Mouse (Mus musculus): ENCODE measurements around the gene Rtn4.
A peak's percentile ranks its signal among the peaks of the same experiment; 100 is the strongest.
"Not testable (repeated sequence)": the region's sequence is repeated elsewhere in the genome, so short reads cannot be mapped to it uniquely, and the experiment has no call there.

Gene Rtn4

GRCm38 (mm10) chr11:29692683-29693272, at the start of gene Rtn4:
Gene Rtn4, plus strand, starts transcription at chr11:29692947.
- DNase-seq (ENCODE audit: low spot score): peak; percentile 97

DNA sequence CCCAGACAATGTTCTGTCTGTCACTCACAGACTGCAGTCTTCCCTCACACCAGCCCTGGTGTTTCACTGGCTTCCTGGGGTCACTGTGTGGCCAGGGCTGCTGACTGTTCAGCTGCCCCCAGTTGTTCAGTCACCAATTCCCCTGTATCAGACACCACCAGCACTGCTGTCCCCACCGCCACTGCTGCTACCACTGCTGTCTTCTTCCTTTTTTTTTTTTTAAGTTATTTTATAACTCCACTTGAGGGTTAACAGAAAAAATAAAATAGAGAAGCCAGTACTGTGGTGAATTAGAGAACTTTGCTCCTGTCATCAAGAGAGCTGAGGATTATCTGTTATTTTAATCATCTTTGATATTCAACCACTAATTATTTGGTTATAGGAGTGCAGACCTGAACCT, 48.3 kb upstream of the Rtn4 start:
- no peak for DNase-seq (ENCODE audit: low spot score)

- DNase-seq (ENCODE audit: low spot score): no peak
Observed at GRCm38 (mm10) chr11:29645411-29646066, 47.2 kb upstream of the Rtn4 start.

DNA sequence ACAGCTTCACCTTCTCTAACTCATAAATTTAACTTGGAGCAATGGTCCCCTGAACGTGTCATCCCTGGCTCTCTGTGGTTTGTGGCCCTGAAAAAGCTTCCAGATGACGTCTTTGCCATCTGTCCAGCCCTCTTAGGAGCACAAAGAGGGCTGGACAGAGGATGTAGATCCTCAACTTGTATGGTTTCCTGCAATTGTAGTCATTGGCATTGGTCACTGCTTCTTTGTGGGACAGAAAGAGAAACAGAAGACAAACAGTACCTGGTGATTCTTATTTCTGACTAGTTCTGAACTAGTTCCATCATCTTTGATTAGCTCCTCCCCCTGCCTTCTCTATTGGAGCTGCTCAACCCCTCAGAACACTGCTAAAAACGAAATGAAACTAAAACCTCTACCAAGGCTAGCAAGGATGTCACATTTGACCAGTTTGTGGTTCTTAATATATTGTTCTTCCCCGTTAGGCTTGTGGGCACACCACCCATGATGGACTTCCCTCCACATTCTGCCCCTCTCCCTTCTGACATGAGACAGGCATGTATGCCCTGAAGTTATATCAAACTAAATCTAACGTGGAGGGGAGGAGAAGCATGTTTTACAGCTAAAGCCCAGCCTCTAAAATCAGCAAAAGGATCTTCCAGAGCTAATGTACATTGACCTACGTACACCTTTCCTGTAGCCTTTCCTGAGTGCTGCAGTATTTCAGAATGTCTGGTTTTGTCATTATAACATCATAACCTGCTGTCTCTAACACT, 45.0 kb upstream of the Rtn4 start:
- DNase-seq (ENCODE audit: low spot score): no peak

GRCm38 (mm10) chr11:29655381-29655780, 37.4 kb upstream of the Rtn4 start:
- not testable (repeated sequence) for DNase-seq (ENCODE audit: low spot score)

DNA sequence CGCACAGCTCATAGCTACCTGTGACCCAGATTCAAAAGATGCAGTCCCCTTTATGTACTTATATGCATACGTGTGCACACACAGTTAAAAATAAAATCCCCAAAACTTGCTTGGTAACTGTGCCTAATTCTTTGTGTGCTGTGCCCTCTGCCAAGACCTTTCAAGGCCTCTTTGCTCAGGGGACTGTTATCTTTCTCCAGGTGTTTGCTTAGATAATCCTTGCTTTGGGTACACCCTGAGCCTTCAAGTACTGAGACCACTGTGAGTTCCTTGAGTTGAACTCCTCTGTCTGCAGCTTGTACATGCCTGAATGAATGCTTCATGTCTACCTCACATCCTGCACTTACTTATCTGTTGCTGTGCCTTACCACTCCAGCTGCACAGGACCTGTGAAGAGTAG, 32.0 kb upstream of the Rtn4 start:
- no peak for DNase-seq (ENCODE audit: low spot score)

DNA sequence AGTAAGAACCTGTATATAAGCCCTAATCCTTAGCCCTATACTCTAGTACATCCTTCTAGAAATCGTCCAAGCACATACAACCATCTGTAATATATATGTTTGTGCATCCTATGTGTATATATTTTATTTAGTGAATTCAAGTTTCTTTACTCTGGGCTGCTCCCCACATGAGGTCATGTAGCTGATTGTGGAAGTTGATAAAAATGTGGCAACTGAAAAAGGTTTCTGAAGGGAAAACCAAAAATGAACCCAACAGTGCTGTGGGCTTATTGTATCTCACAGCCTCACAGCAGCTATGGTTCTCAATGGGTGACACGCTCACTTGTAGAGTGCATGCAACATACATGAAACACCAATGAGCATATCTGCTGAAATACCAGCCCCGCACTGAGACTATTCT, 25.1 kb upstream of the Rtn4 start:
- no peak for DNase-seq (ENCODE audit: low spot score)

GRCm38 (mm10) chr11:29669706-29670105, 23.0 kb upstream of the Rtn4 start:
- no peak for DNase-seq (ENCODE audit: low spot score)

GRCm38 (mm10) chr11:29673359-29673758, 19.4 kb upstream of the Rtn4 start:
- DNase-seq (ENCODE audit: low spot score): no peak

GRCm38 (mm10) chr11:29676718-29677117, 16.0 kb upstream of the Rtn4 start:
- DNase-seq (ENCODE audit: low spot score): no peak

GRCm38 (mm10) chr11:29679942-29680341, 12.8 kb upstream of the Rtn4 start:
- DNase-seq (ENCODE audit: low spot score): peak; percentile 4

DNA sequence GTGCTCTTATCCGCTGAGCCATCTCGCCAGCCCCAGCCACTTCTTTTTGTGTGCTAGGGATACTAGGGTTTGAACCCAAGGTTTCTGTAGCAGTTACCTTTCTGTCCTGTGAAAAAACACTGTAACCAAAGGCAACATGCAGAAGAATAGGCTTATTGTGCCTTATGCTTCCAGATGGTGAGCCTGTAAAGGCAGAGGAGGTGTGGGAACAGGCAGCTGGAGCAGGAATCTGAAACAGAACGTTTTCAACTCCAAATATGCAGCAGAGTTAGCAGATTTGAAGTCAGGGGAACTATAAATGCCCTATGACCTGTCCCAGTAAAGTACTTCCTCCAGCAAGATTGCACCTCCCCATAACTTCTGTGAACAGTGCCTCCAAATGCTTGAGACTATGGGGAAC, 12.0 kb upstream of the Rtn4 start:
- DNase-seq (ENCODE audit: low spot score): no peak

GRCm38 (mm10) chr11:29684272-29684671, 8.5 kb upstream of the Rtn4 start:
- no peak for DNase-seq (ENCODE audit: low spot score)

DNA sequence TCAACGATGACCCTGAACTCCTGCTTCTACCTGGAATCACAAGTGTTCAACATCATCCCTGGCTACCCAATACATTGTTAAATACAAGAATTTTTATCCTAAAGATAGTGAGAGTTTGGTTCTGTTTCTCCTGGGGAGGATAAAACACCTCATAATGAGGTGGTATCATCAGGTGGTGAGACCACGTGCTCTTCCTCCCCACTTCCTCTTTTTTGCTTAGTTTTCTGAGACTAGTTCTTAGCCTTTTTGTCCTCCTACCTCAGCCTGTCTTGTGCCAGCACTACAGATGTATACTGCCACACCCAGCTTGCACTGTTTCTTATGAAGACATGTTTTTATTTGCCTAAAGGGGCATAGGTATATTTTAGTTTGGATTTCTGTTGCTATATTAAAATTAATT, 6.6 kb upstream of the Rtn4 start:
- no peak for DNase-seq (ENCODE audit: low spot score)

GRCm38 (mm10) chr11:29691556-29691955, 1.2 kb upstream of the Rtn4 start:
- DNase-seq (ENCODE audit: low spot score): no peak

DNA sequence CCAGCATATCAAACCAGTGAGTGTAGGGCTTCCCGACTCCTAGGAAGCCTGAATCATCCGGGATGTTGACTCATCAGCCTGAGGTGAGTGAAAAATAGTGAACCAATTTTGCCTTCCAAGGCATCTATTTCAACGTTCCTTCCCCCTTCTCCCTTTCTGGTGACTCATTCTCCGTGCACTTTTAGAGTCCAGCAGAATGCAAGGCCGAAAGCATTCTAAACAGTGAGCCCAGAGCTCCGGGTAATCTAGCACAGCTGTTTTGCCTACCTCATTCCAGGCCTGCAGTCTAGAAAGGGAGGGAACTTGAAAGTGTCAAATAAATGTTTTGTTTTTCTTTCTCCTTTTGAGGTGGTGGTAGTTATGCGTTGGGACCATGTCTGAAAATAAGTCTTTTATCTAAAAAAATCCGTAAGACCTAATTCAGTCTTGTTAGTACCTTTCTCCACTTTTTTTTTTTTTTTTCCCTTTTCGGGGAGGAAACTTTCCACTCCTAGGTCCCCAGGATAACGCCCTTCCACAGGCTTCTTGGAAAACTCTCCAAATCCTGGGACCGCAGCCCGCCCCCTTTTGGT, 550 bp upstream of the Rtn4 start:
- peak; percentile 13 for DNase-seq (ENCODE audit: low spot score)

DNA sequence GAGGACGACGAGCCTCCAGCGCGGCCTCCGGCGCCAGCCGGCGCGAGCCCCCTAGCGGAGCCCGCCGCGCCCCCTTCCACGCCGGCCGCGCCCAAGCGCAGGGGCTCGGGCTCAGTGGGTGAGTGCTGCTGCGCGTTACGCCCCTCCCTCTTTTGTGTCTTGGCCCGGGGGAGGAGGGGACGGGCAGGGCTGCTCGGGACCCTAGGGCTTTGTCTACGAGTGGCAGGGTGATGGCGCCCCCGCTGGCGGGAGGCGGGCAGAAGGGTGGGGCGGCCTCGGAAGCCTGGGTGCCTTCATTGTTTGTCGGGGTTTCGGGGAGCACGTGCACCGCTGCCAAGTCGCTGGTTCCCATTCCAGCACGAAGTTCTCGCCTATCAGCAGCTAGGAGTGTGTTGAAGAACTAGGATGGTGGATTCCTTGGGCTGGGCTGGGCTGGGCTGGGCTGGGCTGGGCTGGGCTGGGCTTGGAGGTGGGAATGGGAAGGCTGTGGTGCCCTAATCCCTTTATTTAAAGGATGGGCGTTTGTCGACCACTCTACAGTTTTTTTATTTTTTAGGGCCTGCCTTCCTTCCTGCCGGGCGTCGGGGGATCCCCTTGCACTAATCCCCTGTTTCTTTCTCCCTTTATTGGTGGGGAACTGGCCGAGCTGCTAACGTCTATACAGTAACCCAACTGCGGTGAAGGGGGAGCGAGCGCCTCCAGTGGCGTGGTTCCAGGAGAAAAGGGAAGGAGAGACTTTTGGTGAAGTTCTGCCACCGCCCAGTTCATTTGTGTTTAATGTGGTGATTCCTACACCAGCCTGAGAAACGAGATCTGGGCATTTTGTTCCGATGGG, 1.0 kb downstream of the Rtn4 start:
- DNase-seq (ENCODE audit: low spot score): peak; percentile 92

- no peak for DNase-seq (ENCODE audit: low spot score)
Observed at GRCm38 (mm10) chr11:29694754-29695153, 2.0 kb downstream of the Rtn4 start.

DNA sequence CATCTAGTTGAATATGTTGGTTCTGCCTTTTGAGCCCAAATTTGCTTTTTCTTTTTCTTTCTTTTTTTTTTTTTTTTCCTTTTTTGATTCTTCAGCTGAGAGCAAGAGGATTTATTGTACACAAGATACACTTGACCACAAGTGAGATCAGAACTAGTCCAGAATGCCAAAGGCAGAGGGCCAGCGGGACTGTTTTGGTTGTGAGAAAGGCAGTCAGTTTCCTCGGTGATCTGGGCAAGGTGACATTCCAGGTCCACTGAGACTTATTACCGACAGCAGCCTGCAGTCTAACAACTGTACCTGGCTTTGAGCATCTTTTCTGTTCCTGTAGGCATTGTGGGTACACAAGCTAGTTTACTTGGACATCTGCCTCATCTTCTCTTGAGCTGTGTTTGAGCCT, 10.0 kb downstream of the Rtn4 start:
- DNase-seq (ENCODE audit: low spot score): no peak

- no peak for DNase-seq (ENCODE audit: low spot score)
Observed at GRCm38 (mm10) chr11:29705263-29705662, 12.5 kb downstream of the Rtn4 start.

DNA sequence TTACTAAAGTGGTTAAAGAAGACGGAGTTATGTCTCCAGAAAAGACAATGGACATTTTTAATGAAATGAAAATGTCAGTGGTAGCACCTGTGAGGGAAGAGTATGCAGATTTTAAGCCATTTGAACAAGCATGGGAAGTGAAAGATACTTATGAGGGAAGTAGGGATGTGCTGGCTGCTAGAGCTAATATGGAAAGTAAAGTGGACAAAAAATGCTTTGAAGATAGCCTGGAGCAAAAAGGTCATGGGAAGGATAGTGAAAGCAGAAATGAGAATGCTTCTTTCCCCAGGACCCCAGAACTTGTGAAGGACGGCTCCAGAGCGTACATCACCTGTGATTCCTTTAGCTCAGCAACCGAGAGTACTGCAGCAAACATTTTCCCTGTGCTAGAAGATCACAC, 14.1 kb downstream of the Rtn4 start:
- DNase-seq (ENCODE audit: low spot score): no peak

DNA sequence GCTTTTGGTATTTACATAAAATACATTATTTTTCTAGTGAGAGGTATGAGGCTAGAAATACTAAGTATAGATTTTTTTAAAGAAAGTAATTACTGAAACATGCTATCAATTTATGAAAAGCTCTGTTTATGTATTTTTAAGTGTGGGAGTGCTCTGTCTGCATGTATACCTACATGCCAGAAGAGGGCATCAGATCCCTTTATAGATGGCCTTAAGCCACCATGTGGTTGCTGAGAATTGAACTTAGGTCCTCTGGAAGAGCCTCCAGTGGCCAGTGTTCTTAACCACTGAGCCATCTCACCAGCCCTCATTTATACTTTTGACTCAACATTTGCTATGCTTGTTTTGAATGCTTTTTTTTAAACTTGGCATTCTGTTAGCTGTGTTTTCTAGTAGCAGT, 16.8 kb downstream of the Rtn4 start:
- DNase-seq (ENCODE audit: low spot score): no peak

All from embryo, embryonic 10 days (tissue).